Mouse (Mus musculus) liver, embryonic 16.5 days (tissue): ENCODE data around the gene Slit3. TPM values are rescaled to one million over a fixed set of nuclear protein-coding genes. Genes with fewer than 3 reads are reported as not detected.

Experiments
- ATAC-seq: fragments of 200-750 bp; cut with Nextera tagmentation; 2 replicates; pipeline ENCODE4 v1.8.0; 2017; ENCODE audit warnings: low read depth, mild to moderate bottlenecking, moderate number of reproducible peaks, moderate library complexity
- H3K27ac ChIP-seq: fragments of 300-500 bp; sonication (generic); 2 replicates; pipeline ENCODE4 v1.5.1; 2014; ENCODE audit warnings: mild to moderate bottlenecking, low read length
- H3K27me3 ChIP-seq: fragments of 300-500 bp; sonication (generic); 2 replicates; pipeline ENCODE4 v1.6.1; 2014; ENCODE audit warnings: low read depth, low read length, mixed read lengths; ENCODE audit not compliant: control insufficient read depth, insufficient read depth
- H3K36me3 ChIP-seq: fragments of 300-500 bp; sonication (generic); 2 replicates; pipeline ENCODE4 v1.6.1; 2014; ENCODE audit warnings: mild to moderate bottlenecking; ENCODE audit not compliant: control insufficient read depth, insufficient read depth
- H3K4me1 ChIP-seq: fragments of 300-500 bp; sonication (generic); 2 replicates; pipeline ENCODE4 v1.6.1; 2014; ENCODE audit warnings: low read depth, low read length, mixed read lengths; ENCODE audit not compliant: control insufficient read depth
- H3K4me2 ChIP-seq: fragments of 300-500 bp; sonication (generic); 2 replicates; pipeline ENCODE4 v1.6.1; 2014; ENCODE audit warnings: low read depth, low read length, mixed read lengths
- H3K4me3 ChIP-seq: fragments of 300-500 bp; sonication (generic); 2 replicates; pipeline ENCODE4 v1.5.1; 2014; ENCODE audit warnings: low read depth, mild to moderate bottlenecking, low read length
- H3K9ac ChIP-seq: fragments of 300-500 bp; sonication (generic); 2 replicates; pipeline ENCODE4 v1.6.1; 2014; ENCODE audit warnings: low read depth, low read length
- H3K9me3 ChIP-seq: fragments of 300-500 bp; sonication (generic); replicated peaks from 2 replicates; pipeline ENCODE4 v1.6.1; 2016; ENCODE audit warnings: low read length; ENCODE audit not compliant: control insufficient read depth
- WGBS: fragments of 180-500 bp; shearing (Covaris S2); extraction: QIAGEN DNeasy Blood & Tissue Kit; methylation state at CpG from one replicate; pipeline ENCODE4 v1.1.7; 2014; ENCODE audit not compliant: insufficient replicate concordance; 5-methylcytosine and 5-hydroxymethylcytosine counted together
- microRNA counts: library from miRNA; unstranded; fragments of <30 nt; microRNA quantifications from one replicate; lab custom pipeline; 2016
- microRNA-seq: library from miRNA; unstranded; fragments of <30 nt; microRNA quantifications from one replicate; pipeline ENCODE4, GENCODE M21; 2016
- polyA plus RNA-seq: library from polyadenylated mRNA; unstranded; fragments of >200 nt; fragmentation: Nextera tagmentation; extraction: Ambion mirVana; gene quantifications from 2 replicates; pipeline ENCODE4 v1.2.1, GENCODE M21; 2015

The Slit3 gene
- polyA plus RNA-seq, 1 experiment from 2014 or later = 0.22 TPM

GRCm38 (mm10) chr11:35744571-35744970, 623.5 kb downstream of the Slit3 start:
- WGBS = 65% methylated on average over 6 of the region's 6 CpGs
- Histone ChIP-seq H3K36me3 (no peaks in the 10 kb centered on the region), H3K9ac (no peak overlapping the region), H3K27me3 (no peaks in the 10 kb centered on the region), H3K27ac (no peak overlapping the region), H3K4me3 (no peak overlapping the region), H3K9me3 (no peaks in the 10 kb centered on the region), H3K4me2 (no peak overlapping the region), H3K4me1 (no peaks in the 10 kb centered on the region)
- ATAC-seq = no peak

- 60% methylated on average over 8 of the region's 8 CpGs for WGBS
- H3K4me3 ChIP-seq = no peak overlapping the region
- H3K4me1 ChIP-seq = no peaks in the 10 kb centered on the region
- H3K27ac ChIP-seq = no peak overlapping the region
- H3K9ac ChIP-seq = no peak overlapping the region
- H3K4me2 ChIP-seq = no peak overlapping the region
- ATAC-seq = peak; percentile 47; the same call in 1 of the 2 replicates
- no peaks in the 10 kb centered on the region for H3K27me3 ChIP-seq
- H3K36me3 ChIP-seq = no peaks in the 10 kb centered on the region
- H3K9me3 ChIP-seq = no peaks in the 10 kb centered on the region
These were observed 629.6 kb downstream of the Slit3 start for GRCm38 (mm10) chr11:35750578-35750977.

- Histone ChIP-seq H3K36me3 (no peaks in the 10 kb centered on the region), H3K27ac (no peak overlapping the region), H3K4me2 (no peak overlapping the region), H3K4me1 (no peaks in the 10 kb centered on the region), H3K27me3 (no peaks in the 10 kb centered on the region), H3K4me3 (no peak overlapping the region), H3K9ac (no peak overlapping the region), H3K9me3 (no peaks in the 10 kb centered on the region)
- ATAC-seq = no peak
- 66% methylated on average over 4 of the region's 4 CpGs for WGBS
These were observed 633.9 kb downstream of the Slit3 start for GRCm38 (mm10) chr11:35754906-35755418.

- ATAC-seq = no peak
- Histone ChIP-seq H3K4me2 (no peak overlapping the region), H3K9me3 (no peaks in the 10 kb centered on the region), H3K27me3 (no peaks in the 10 kb centered on the region), H3K4me3 (no peak overlapping the region), H3K27ac (no peak overlapping the region), H3K4me1 (no peaks in the 10 kb centered on the region), H3K36me3 (no peaks in the 10 kb centered on the region), H3K9ac (no peak overlapping the region)
- WGBS = 53% methylated on average over 6 of the region's 6 CpGs
These were observed 634.5 kb downstream of the Slit3 start for GRCm38 (mm10) chr11:35755546-35755945.

- no peak for ATAC-seq
- H3K27ac ChIP-seq = no peak overlapping the region
- no peaks in the 10 kb centered on the region for H3K36me3 ChIP-seq
- no peak overlapping the region for H3K4me3 ChIP-seq
- WGBS = 71% methylated on average over 11 of the region's 11 CpGs
- H3K27me3 ChIP-seq = no peaks in the 10 kb centered on the region
- H3K9me3 ChIP-seq = no peaks in the 10 kb centered on the region
- H3K4me1 ChIP-seq = no peaks in the 10 kb centered on the region
- no peak overlapping the region for H3K4me2 ChIP-seq
- H3K9ac ChIP-seq = no peak overlapping the region
These were observed 635.6 kb downstream of the Slit3 start for GRCm38 (mm10) chr11:35756411-35757303.

MicroRNAs encoded within 50 kb of the gene (microRNA counts, 519-probe panel; counts per million panel counts)
- microRNA mmu-miR-218 (lab: Ali Mortazavi, UCI) = 1,545 counts per million, percentile 14 among the panel's probes with 10 or more counts

Small RNA genes within 50 kb of the gene (microRNA-seq; reads per million reads assigned to microRNA genes)
- gene Mir218-2 = 3.0 reads per million, percentile 8 among the genes with 10 or more reads in this experiment
